Mouse (Mus musculus) bone marrow macrophage, adult 2 months (primary cell): ENCODE measurements at regions not wholly inside any gene's neighbourhood (a gene's known extent, or its start where the extent isn't known, plus 50 kb on each side); places are given as distances from the start of the nearest gene placed in this dataset.

Experiments
- H3K27ac ChIP-seq: 2 replicates; pipeline ENCODE4 v1.5.1; 2012; ENCODE audit warnings: low read depth, low read length; ENCODE audit not compliant: insufficient read depth
- H3K4me1 ChIP-seq: 2 replicates; pipeline ENCODE4 v1.6.1; 2012; ENCODE audit warnings: low read length; ENCODE audit not compliant: control insufficient read depth, insufficient read depth
- H3K4me3 ChIP-seq: 2 replicates; pipeline ENCODE4 v1.5.1; 2012; ENCODE audit warnings: mild to moderate bottlenecking, low read length, moderate library complexity; ENCODE audit not compliant: insufficient read depth
- CTCF ChIP-seq: IDR thresholded peaks from 2 replicates; pipeline ENCODE4 v1.5.1; 2012; ENCODE audit warnings: low read depth, mild to moderate bottlenecking, low read length, moderate library complexity
- POLR2A ChIP-seq: IDR thresholded peaks from 2 replicates; pipeline ENCODE4 v1.6.1; 2012; ENCODE audit warnings: mild to moderate bottlenecking, low read depth, low read length, borderline replicate concordance

GRCm38 (mm10) chr2:159760806-159761205 lies 573.2 kb downstream of the Gm826 start:
- no peak for TF ChIP-seq CTCF
- no peak for TF ChIP-seq POLR2A
- Histone ChIP-seq H3K27ac (no peak overlapping the region), H3K4me1 (no peaks in the 10 kb centered on the region), H3K4me3 (no peak overlapping the region)

- no peak for TF ChIP-seq POLR2A
- TF ChIP-seq CTCF = no peak
- Histone ChIP-seq H3K4me1 (no peaks in the 10 kb centered on the region), H3K4me3 (no peak overlapping the region), H3K27ac (no peak overlapping the region)
These were observed 570.8 kb downstream of the Gm826 start for GRCm38 (mm10) chr2:159763115-159763514.
